Mouse (Mus musculus): Measurements from ENCODE around the gene Chrnb1. TPM values are rescaled to one million over a fixed set of nuclear protein-coding genes. Genes with fewer than 3 reads are reported as not detected.

Gene Chrnb1
- total and polyA plus RNA-seq, 3 experiments, result 0.31 to 1.6 TPM; not detected in 1

GRCm38 (mm10) chr11:69754701-69755100, 41.0 kb downstream of the Chrnb1 start (continued):
- TF ChIP-seq ZNF384 (IDR thresholded peaks at IDR 0.05; ENCODE audit: low read depth, low read length) (peak; percentile 80), POLR2A (IDR thresholded peaks at IDR 0.05; ENCODE audit: control insufficient read depth in 1 of 2, insufficient read depth in 1 of 2, low read depth in 1 of 2, low read length in 2 of 2, poor library complexity in 1 of 2) (no peak), ETS1 (IDR thresholded peaks at IDR 0.05; ENCODE audit: low read depth, low read length) (peak; percentile 48; the same call in 1 of the 2 replicates), BHLHE40 (IDR thresholded peaks at IDR 0.05; ENCODE audit: borderline replicate concordance, low read depth, low read length) (no peak), GATA1 (IDR thresholded peaks at IDR 0.05; ENCODE audit: low read depth, low read length) (no peak), SIN3A (IDR thresholded peaks at IDR 0.05; ENCODE audit: low read length) (no peak), NELFE (IDR thresholded peaks at IDR 0.05; ENCODE audit: low read depth, low read length) (no peak), E2F4 (IDR thresholded peaks at IDR 0.05; ENCODE audit: borderline replicate concordance, low read depth, low read length) (no peak), SMC3 (IDR thresholded peaks at IDR 0.05; ENCODE audit: low read depth, low read length) (peak; percentile 43), ZKSCAN1 (IDR thresholded peaks at IDR 0.05; ENCODE audit: low read depth, low read length) (no peak), MYB (IDR thresholded peaks at IDR 0.05; ENCODE audit: low read depth, low read length) (no peak)

- no peaks in the 10 kb centered on the region for H3K9me3 ChIP-seq (replicated peaks; ENCODE audit: insufficient read depth, low read length)
These were observed 41.5 kb downstream of the Chrnb1 start for GRCm38 (mm10) chr11:69754233-69754632.

GRCm38 (mm10) chr11:69752686-69753085, 43.1 kb downstream of the Chrnb1 start:
- H3K4me3 ChIP-seq (ENCODE audit: control insufficient read depth in 1 of 2, insufficient read depth in 1 of 2, low read depth in 2 of 2, low read length in 2 of 2), result no peak overlapping the region
- no peak overlapping the region for H3K9ac ChIP-seq (ENCODE audit: control insufficient read depth, low read depth, low read length, poor library complexity, severe bottlenecking)
- no peaks in the 10 kb centered on the region for H3K9me3 ChIP-seq (replicated peaks; ENCODE audit: insufficient read depth, low read length)
- H3K27ac ChIP-seq (ENCODE audit: control insufficient read depth, low read depth, low read length), result no peak overlapping the region
- peaks cover 16 to 26% of the 10 kb centered on the region in 2 experiments for H3K4me1 ChIP-seq (ENCODE audit: control insufficient read depth in 1 of 2, insufficient read depth in 2 of 2, low read length in 2 of 2)
- H3K27me3 ChIP-seq (ENCODE audit: control insufficient read depth in 1 of 2, insufficient read depth in 2 of 2, low read length in 2 of 2), result no peaks in the 10 kb centered on the region
- H3K36me3 ChIP-seq (ENCODE audit: control insufficient read depth in 1 of 2, insufficient read depth in 2 of 2, low read length in 2 of 2), result peaks cover 4 to 47% of the 10 kb centered on the region in 2 experiments; a peak in 3 of 4 replicates
- peaks cover 54% of the 10 kb centered on the region for H3K79me2 ChIP-seq (ENCODE audit: control insufficient read depth, insufficient read depth, low read length, poor library complexity)
- DNase-seq (ENCODE audit: low read depth, low spot score), result peak; percentile 35
- TF ChIP-seq CHD1 (IDR thresholded peaks at IDR 0.05; ENCODE audit: low read depth, low read length) (no peak), MEF2A (IDR thresholded peaks at IDR 0.05; ENCODE audit: extremely low read depth, insufficient replicate concordance, low read depth, low read length, poor library complexity, severe bottlenecking) (no peak), NRF1 (IDR thresholded peaks at IDR 0.05; ENCODE audit: insufficient read depth, low read depth, low read length, poor library complexity, severe bottlenecking) (no peak), ZKSCAN1 (IDR thresholded peaks at IDR 0.05; ENCODE audit: low read depth, low read length) (no peak), USF1 (IDR thresholded peaks at IDR 0.05; ENCODE audit: low read depth, low read length) (no peak), TAL1 (IDR thresholded peaks at IDR 0.05; ENCODE audit: low read length) (no peak), EP300 (IDR thresholded peaks at IDR 0.05; ENCODE audit: low read depth in 1 of 2, low read length in 2 of 2) (no peak), MYB (IDR thresholded peaks at IDR 0.05; ENCODE audit: low read depth, low read length) (no peak), TBP (IDR thresholded peaks at IDR 0.05; ENCODE audit: low read depth, low read length) (no peak), POLR2AphosphoS5 (IDR thresholded peaks at IDR 0.05; ENCODE audit: borderline replicate concordance, low read depth, low read length) (no peak), KAT2A (conservative IDR thresholded peaks at IDR 0.05; ENCODE audit: low read depth, low read length) (no peak), SIN3A (IDR thresholded peaks at IDR 0.05; ENCODE audit: low read length) (no peak), CTCF (IDR thresholded peaks at IDR 0.05 in 2 of 3, conservative IDR thresholded peaks at IDR 0.05 in 1 of 3; ENCODE audit: control insufficient read depth in 1 of 3, insufficient read depth in 1 of 3, low read depth in 2 of 3, low read length in 3 of 3, poor library complexity in 1 of 3, severe bottlenecking in 1 of 3) (no peak), BHLHE40 (IDR thresholded peaks at IDR 0.05; ENCODE audit: borderline replicate concordance, low read depth, low read length) (no peak)

More at GRCm38 (mm10) chr11:69754233-69754632, 41.5 kb downstream of the Chrnb1 start:
- H3K36me3 ChIP-seq (ENCODE audit: control insufficient read depth in 1 of 2, insufficient read depth in 2 of 2, low read length in 2 of 2), result peaks cover 0 to 47% of the 10 kb centered on the region in 2 experiments; a peak in 2 of 4 replicates
- H3K27ac ChIP-seq (ENCODE audit: control insufficient read depth, low read depth, low read length), result no peak overlapping the region
- H3K27me3 ChIP-seq (ENCODE audit: control insufficient read depth in 1 of 2, insufficient read depth in 2 of 2, low read length in 2 of 2), result no peaks in the 10 kb centered on the region
- H3K4me1 ChIP-seq (ENCODE audit: control insufficient read depth in 1 of 2, insufficient read depth in 2 of 2, low read length in 2 of 2), result peaks cover 16 to 26% of the 10 kb centered on the region in 2 experiments
- no peak for TF ChIP-seq GATA1 (IDR thresholded peaks at IDR 0.05; ENCODE audit: low read depth, low read length)
- no peak for TF ChIP-seq POLR2A (IDR thresholded peaks at IDR 0.05; ENCODE audit: control insufficient read depth in 1 of 2, insufficient read depth in 1 of 2, low read depth in 1 of 2, low read length in 2 of 2, poor library complexity in 1 of 2)
- no peak for TF ChIP-seq USF2 (IDR thresholded peaks at IDR 0.05; ENCODE audit: borderline replicate concordance in 1 of 2, insufficient read depth in 1 of 2, low read depth in 1 of 2, low read length in 2 of 2)
- no peak for TF ChIP-seq BHLHE40 (IDR thresholded peaks at IDR 0.05; ENCODE audit: borderline replicate concordance, low read depth, low read length)
- no peak for TF ChIP-seq NELFE (IDR thresholded peaks at IDR 0.05; ENCODE audit: low read depth, low read length)
- TF ChIP-seq JUND (IDR thresholded peaks at IDR 0.05; ENCODE audit: low read depth, low read length), result no peak
- no peak for TF ChIP-seq MYC (IDR thresholded peaks at IDR 0.05; ENCODE audit: low read depth, low read length)
- TF ChIP-seq CHD2 (IDR thresholded peaks at IDR 0.05; ENCODE audit: low read length), result no peak
- no peak for TF ChIP-seq ZNF384 (IDR thresholded peaks at IDR 0.05; ENCODE audit: low read depth, low read length)
- no peak for TF ChIP-seq TBP (IDR thresholded peaks at IDR 0.05; ENCODE audit: low read depth, low read length)
- no peak for TF ChIP-seq UBTF (IDR thresholded peaks at IDR 0.05; ENCODE audit: borderline replicate concordance, insufficient read depth, low read depth, low read length)
- TF ChIP-seq KAT2A (conservative IDR thresholded peaks at IDR 0.05; ENCODE audit: low read depth, low read length), result no peak
- no peak for TF ChIP-seq SMC3 (IDR thresholded peaks at IDR 0.05; ENCODE audit: low read depth, low read length)
- TF ChIP-seq USF1 (IDR thresholded peaks at IDR 0.05; ENCODE audit: low read depth, low read length), result no peak
- no peak for TF ChIP-seq CTCF (IDR thresholded peaks at IDR 0.05 in 2 of 3, conservative IDR thresholded peaks at IDR 0.05 in 1 of 3; ENCODE audit: control insufficient read depth in 1 of 3, insufficient read depth in 1 of 3, low read depth in 2 of 3, low read length in 3 of 3, poor library complexity in 1 of 3, severe bottlenecking in 1 of 3)
- no peak for TF ChIP-seq MXI1 (IDR thresholded peaks at IDR 0.05; ENCODE audit: low read depth, low read length)
- TF ChIP-seq GABPA (IDR thresholded peaks at IDR 0.05; ENCODE audit: low read depth, low read length), result no peak
- no peak for TF ChIP-seq POLR2AphosphoS5 (IDR thresholded peaks at IDR 0.05; ENCODE audit: borderline replicate concordance, low read depth, low read length)
- no peak for TF ChIP-seq NRF1 (IDR thresholded peaks at IDR 0.05; ENCODE audit: insufficient read depth, low read depth, low read length, poor library complexity, severe bottlenecking)
- TF ChIP-seq ZMIZ1 (IDR thresholded peaks at IDR 0.05; ENCODE audit: low read depth, low read length), result no peak
- no peak overlapping the region for H3K4me3 ChIP-seq (ENCODE audit: control insufficient read depth in 1 of 2, insufficient read depth in 1 of 2, low read depth in 2 of 2, low read length in 2 of 2)
- peaks cover 60% of the 10 kb centered on the region for H3K79me2 ChIP-seq (ENCODE audit: control insufficient read depth, insufficient read depth, low read length, poor library complexity)
- no peak overlapping the region for H3K9ac ChIP-seq (ENCODE audit: control insufficient read depth, low read depth, low read length, poor library complexity, severe bottlenecking)
- no peak for DNase-seq (ENCODE audit: low read depth, low spot score)
